Mouse (Mus musculus): ENCODE data around the gene Gm20388.

Gm20388 gene

DNA sequence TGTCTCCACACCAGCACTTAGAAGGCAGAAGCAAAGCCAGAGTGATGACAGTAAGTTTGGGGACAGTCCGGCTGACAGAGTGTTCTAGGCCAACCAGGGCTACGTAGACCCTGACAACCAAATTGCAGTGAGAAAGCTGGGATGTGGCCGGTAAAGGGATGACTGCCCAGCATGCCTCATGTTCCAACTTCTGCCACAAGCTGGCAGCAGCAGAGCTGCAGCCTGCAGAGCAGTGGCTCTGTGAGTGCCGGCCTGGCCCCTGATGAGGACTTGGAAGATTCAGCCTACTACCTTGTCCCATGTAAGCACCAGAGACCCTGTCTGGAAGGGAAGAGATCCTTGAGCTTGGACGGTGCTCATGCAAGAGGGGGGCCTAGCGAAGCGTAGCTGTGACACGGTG, 765.1 kb downstream of the Gm20388 start:
- DNase-seq, result no peak

DNA sequence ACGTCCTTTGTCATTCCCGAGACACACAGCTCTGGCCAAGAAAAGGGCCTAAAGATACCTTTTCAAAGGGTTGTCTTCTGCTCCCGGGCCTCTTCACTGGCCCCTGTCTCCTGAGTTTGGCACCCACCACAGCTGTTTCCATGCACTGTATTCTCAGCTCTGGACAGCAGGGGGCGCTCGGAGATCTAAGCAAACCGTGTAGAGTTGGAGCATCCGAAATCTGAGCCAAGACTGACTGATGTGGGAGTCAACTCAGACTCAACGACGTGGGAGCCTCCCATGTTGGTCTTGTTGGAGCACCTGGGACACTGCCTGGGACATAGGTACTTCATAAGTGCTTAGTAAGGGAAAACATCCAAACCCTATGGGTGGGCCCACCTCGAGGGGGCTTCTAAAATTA, 767.8 kb downstream of the Gm20388 start:
- DNase-seq, result peak; percentile 83 to 89

DNA sequence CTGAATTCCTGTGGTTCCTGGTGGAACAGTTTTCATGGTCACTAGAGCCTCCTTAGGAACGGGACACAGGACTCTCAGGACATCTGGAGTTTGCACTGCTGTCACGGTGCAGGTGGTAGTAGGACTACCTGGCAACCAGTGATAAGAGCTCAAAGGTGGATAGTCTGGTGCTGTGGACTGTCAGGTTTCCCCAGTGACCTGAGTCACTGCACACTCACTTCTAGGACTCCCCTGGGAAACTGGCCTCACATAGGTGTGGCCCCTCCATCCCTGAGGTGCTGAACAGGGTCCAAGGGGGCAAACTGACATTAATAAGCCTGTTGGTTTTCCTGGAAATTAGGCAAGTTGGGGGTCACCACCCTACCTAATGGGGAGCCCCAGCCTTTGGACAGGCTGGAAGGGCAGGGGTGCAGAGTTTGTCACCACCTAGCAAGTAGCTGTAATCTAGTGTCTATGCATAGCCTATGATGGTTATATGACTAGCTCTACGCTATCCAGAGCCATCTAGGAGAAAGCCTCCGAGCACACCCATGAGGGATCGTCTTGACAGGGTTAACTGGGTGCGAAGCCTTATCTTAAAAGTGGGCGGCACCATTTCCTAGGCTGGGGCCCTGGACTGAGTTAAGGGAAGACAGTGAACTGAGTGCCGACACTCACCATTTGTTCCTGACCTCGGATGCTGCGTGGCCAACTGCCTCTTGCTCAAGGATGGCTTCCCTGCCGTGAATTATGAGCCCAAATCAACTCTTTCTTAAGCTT, 769.2 kb downstream of the Gm20388 start:
- no peak for DNase-seq

DNA sequence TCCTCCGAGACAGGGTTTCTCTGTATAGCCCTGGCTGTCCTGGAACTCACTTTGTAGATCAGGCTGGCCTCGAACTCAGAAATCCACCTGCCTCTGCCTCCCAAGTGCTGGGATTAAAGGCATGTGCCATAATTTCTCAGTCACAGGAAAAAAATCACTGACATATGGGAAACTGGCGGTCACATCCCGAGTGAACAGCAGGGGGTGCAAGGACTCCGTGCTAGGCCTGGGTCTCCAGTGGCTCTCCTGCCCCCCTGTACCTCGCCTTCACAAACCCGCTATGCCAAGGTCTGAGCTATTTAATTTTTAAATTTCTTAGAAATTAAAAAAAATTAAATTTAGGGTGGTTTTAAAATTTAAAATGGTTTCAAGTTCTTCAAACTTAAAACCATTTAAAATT, 769.8 kb downstream of the Gm20388 start:
- peak; percentile 55 to 72 for DNase-seq

DNA sequence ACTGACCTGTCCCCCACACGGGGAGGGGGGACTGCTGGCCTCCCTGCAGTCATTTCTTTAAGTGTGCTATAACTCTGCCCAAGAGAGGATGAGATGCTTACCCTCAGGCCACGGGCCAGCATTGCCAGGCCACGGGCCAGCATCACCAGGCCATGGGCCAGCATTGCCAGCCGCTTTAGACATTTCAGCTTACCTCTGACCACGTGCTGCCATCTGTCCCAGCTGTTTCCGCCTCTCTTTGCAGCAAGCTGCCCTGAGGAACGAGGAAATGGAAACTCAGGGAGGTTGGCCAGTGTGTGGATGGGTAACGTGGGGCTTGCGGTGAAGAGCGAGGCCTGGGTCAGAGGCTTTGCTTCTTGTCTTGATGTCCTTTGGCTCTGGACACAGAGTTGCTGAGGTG, 770.5 kb downstream of the Gm20388 start:
- peak in 1 of 2 experiments; percentile 35 for DNase-seq

DNA sequence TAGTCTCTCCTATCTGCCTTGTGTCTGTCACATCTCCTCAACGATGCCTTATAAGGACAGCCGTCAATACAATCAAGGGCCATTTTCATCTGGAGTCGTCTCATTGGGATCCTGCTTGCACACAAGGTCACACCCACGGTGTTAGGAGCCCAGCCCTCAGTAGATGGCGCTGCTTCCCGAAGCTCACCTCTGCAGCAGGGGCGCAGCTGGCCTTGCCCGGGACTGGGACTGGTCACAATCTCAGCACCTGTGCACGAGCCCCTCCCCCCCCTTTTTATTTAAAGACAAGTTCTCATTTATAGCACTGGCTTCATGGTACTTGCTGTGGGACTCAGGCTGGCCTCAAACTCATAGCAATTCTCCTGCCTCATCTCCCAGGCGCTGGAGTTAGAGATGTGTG, 773.0 kb downstream of the Gm20388 start:
- DNase-seq, result peak; percentile 78 to 85

DNA sequence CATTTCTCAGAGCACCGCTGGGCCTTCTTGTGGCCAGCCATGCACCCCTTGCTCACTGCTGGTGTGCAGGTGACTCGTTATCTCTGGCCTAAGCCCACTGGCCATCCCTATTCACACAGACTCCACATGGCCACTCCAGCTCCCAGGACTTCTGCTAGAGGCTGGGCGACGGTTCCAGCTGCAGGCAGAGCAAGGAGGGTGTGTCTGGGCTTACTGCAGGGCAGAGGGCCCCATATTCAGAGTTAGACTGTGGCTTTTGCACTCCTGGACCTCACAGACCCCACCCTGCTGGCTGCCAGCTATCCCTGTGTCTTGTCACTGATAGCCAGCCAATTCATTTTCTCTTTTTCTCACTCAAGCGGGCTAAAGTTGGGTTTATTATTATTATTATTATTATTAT, 773.4 kb downstream of the Gm20388 start:
- DNase-seq, result no peak

DNA sequence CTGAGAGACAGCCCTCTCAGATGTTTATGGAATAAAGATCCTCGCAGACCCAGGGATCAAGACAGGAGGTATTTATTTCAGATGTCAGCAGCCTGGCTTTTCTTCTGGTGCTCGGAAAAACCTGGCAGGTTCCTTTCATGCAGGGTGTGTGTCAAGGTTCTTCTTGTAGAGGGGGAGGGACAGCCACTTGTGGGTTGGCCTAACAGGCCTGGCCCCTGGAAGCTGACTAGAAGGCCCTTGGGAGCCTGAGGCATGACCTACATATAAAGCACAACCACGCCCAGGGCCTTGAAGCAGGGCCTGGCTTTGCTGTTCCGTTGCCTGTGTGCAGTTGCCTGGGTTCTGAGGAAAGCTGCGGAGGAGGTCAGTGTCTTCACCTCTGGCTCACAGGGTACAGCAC, 774.5 kb downstream of the Gm20388 start:
- peak; percentile 56 to 64 for DNase-seq

DNA sequence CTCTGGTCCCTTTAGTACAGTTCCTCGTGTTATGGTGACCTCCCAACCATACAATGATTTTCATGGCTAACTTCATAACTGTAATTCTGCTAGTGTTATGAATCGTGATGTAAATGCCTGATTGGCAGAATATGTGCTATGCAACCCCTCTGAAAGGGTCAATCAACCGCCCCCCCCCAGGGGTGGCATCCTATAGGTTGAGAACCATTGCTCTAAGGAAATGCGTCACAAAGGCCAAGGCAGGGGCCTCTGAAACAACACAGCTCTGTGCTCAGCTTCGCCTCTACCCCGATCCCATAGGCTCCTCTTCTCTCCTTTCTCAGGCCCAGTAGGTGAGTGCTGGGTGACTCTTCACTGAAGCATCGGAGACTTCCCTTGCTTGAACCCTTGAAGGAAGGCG, 775.0 kb downstream of the Gm20388 start:
- DNase-seq, result no peak

DNA sequence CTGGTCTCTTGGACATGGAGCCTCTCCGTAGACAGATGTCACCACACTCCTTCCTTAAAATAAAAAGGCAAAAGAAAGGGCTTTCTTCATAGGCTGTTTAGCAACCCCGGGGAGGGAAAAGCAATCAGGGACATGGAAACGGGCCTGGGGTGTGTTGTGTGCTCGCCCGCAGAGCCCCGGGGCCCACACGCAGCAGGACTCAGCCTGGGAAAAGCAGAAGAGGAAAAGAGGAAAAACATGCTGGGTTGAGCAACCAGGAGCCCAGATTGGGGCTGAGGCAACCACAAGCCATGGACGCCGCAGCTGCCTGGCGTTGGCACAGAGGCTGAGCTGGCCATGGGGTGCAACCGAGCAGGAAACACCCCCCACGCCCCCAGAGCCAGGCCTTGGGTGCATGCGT, 775.4 kb downstream of the Gm20388 start:
- peak; percentile 66 to 75 for DNase-seq

DNA sequence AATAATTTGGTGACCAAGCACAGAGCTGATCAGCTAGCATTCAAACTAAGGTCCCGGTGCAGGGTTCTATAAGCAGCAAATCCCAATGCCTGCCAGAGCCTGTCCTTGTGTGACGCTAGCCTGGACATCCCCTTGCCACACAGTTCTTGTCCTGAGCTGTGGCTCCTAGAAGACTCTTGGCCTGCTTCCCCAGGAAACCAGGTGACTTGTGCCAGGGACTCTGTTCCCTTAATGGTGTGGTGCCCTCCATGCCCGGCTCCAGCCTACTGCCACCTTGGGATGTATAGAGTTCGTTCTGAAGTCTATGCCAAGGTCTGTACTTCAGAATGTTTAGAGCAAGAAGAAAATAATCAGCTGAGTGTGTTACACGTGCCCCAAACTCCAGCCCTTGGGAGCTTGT, 775.9 kb downstream of the Gm20388 start:
- no peak for DNase-seq

DNA sequence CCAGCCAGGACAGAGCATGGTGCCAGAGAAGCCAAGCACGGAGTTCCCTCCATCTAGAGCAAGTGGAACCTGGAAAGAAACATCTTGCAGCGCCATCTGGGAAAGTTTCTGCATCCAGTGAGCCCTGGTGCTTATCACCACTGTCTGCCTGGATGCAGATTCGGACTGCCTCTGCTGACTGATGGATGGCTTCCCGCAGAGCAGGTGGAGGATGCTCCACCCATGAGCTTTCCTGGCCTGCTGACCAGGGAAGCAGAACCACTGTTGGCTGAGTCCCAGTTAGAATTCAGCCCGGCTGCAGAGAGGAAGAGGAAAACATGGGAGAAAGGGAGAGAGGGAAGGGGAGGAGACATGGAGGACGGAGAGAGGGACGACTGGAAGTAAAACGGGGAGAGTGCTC, 777.1 kb downstream of the Gm20388 start:
- DNase-seq, result peak; percentile 40 to 68

DNA sequence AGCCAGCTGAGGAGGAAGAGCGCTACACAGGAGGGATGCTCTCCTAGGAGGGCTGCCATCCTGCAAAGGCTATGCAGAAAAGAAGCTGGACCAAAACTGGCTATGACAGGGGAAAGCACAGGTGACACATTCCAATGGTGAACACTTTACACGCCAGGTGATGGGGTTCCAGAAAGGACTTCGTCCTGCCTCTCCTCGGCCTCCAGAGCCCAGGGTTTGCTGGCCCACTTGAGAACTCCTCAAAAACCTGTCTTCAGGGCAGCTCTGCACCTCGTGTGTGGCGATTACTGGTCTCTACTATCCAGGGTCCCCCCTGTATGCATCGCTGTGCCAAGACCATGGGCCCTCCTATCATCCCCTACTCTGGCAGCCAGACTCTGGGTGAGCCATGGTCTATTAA, 777.9 kb downstream of the Gm20388 start:
- no peak for DNase-seq

DNA sequence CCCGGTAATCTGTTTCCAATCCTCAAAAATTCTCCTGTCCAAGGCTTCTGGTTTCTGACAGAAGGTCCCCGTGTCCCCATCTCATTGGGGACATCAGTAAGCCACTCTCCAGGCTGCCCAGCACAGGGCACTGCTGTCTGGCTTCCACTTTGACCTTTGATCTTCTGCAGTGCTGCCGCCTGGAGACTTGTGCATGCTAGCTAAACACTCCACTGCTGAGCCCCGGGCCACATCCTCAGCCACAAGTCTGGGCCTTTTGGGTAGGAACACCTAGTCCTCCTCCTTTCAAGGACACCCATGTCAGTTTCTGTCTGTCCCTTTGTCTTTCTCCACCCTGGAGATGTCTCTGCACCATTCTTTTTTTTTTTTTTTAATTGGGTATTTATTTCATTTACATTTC, 782.3 kb downstream of the Gm20388 start:
- no peak for DNase-seq

DNA sequence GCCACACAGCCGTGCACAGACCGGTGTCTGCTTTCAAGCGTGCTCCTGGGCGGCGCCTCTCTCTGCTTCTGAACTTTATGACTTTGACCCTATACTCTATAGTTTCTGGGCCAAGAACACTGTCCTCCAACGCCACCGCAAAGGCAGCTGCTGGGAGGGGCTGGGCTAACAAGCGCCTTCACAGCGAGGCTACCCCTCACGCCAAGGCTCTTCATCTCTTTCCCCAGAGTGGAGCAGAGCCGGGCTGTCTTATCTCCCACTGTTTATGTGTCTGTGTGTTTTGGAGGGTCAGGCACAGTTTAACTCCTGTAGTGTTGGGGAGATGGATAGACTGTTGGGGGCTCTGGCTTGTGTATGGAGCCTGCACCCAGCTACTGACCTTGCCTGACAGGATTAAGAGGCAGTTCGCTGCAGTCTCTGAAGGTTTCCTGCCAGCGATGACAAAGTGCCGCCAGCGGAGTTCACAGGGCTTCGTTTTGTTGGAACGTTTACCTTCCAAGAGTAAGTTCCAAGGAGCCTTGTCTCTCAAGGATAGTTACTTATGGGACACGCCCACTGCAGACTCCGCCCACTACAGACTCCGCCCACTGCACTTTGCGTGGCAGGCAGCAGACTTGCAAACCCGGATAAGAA, 783.3 kb downstream of the Gm20388 start:
- peak; percentile 68 to 87 for DNase-seq

DNA sequence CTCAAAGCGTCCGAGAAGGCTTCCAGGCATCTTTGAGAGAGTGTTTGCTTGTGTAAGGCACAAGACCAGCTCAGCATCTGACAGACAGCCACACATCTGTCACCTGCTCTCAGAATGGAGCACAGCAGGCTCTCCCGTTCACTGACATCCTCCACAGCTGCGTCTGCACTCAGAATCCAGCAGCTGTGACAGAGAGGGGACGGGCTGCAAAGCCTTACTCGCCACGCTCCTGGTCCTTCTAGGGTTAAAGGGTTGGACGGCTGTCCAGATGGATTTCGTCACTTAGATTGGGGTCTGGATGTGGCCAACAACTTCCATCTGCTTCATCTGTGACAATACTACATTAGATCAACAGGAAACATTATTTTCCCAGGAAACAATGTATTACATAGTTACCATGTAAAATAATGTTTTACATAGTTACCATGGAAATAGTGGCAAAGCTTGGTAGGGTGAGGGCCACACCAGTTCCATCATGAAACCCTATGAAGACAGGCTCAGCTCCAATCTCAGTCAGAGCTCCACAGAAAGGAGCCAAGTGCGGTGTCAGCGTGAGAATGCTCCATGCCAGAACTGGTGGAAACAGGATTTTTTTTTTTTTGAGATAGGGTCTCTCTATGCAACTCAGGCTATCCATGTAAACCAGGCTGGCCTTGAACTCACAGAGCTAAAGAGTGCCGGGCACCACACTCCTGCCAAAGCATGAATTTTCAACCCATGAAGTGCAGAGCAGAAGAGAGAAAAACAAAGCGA, 785.9 kb downstream of the Gm20388 start:
- peak; percentile 73 to 91 for DNase-seq

DNA sequence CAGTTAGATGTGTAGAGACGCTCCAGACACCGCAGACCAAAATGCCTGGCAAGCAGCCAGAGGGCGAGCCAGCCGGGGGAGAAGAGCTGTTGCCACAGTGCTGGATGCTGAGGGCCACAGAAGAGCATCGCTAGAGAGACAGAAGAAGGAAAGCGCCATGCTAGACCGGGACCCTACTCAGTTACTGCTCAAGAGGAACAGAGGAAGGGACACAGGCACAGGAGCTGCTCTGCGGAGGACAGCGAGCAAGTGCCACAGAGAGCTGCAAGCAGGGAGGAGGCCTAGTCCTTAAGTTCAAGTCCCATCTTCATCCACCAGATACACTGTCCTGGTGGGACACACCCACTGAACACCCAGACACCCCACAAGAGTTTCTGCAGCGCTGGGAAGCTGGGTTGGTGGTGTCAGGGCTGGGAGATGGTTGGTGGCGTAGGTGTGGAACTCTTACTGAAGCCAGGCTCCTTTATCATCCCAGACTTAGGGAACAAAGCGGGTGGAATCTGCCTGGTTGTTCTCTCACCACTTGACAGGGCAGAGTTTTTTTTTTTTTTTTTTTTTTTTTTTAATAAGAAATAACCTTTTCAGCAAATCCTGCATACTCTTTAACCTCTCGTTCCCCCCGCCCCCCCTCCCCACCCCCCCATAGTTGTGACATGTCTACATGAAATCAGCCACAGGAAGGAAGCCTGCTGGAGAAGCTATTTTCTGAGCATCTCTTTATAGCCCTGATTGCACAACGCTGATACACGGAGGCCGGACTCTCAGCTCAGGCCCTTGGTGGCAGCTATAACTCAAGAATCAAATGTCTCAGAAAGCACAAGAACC, 786.7 kb downstream of the Gm20388 start:
- peak; percentile 71 to 87 for DNase-seq

DNA sequence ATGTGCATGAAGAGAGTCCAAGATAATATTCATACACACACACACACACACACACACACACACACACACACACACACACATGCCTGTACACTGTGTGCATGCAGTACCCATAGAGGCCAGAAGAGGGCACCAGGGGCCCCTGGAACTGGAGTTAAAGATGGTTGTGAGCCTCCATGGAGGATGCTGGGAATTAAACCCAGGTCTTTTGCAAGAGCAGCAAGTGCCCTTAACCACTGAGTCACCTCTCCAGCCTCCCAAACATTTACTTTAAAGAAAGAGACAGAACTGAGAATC, 787.3 kb downstream of the Gm20388 start:
- DNase-seq, result no peak

DNA sequence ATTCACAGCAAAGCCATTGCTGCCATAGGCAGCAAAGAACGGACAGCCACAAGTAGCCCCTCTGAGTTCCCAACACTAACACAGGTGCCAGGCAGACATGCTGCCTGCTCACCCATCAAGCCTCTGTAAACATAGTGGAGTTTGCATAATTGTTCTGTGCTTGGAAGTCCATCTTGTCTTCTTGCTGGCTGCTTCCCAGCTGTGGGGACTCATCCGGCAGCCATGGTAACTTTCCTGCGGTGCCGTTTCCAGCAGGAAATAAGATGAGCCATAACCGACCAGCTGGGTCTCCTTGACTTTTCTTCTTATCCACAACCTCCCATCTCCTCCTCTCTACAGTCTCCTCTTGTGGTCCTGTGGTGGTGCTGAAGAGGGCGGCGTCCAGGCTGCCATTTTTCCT, 787.8 kb downstream of the Gm20388 start:
- DNase-seq, result peak in 1 of 2 experiments; percentile 57

DNA sequence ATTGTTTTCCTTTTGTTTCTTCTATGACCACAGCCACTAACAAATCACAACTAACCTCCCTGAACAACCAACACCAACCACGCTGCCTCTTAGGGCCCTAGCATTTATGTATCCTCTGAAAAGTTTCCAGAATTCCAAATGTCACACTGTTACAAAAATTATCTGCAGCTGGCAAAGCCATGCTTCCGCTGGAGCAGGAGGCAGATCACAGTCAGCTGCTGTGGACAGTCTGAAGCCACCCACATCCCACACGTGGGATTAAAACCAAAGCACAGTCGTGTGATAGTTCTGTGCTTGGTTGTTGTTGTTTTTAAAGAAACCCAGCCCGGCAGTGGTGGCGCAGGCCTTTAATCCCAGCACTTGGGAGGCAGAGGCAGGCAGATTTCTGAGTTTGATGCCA, 788.4 kb downstream of the Gm20388 start:
- DNase-seq, result peak in 1 of 2 experiments; percentile 55

DNA sequence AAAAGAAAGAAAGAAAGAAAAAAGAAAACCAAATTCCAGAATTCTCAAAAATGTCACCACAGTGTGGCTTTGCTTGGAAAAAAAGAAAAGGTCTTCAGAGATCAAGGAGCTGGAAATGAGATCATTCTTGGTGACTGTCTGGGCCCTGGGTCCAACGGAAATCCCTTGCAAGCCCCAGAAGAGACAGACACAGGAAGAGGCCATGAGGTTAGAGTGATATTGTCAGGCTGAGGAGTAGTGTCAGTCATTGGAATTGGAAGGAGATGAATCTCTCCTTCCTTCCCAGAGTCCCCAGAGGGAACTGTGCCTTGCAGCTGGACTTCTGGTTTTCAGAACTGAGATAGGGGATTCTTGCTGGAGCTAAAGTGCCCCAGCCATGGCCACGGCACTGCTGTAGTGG, 788.9 kb downstream of the Gm20388 start:
- DNase-seq, result no peak

DNA sequence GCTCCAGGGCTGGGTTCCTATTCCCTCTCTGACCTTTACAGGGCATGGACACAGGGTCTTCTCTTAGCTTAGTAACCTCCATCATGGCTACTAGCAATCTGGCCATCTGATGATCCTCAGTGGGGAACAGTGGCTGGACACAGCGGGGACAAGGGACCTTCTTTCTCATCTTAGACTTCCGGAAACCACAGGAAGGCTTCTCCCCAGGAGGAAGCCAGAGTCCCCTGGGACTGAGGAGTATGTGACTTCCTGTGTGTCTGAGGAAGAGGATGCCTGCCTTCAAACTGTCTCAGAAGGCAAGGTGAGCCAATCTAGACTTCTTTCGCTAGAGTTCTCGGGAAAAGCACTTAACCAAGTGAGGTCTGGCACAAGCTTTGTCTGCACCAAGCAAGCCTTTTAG, 789.4 kb downstream of the Gm20388 start:
- no peak for DNase-seq

DNA sequence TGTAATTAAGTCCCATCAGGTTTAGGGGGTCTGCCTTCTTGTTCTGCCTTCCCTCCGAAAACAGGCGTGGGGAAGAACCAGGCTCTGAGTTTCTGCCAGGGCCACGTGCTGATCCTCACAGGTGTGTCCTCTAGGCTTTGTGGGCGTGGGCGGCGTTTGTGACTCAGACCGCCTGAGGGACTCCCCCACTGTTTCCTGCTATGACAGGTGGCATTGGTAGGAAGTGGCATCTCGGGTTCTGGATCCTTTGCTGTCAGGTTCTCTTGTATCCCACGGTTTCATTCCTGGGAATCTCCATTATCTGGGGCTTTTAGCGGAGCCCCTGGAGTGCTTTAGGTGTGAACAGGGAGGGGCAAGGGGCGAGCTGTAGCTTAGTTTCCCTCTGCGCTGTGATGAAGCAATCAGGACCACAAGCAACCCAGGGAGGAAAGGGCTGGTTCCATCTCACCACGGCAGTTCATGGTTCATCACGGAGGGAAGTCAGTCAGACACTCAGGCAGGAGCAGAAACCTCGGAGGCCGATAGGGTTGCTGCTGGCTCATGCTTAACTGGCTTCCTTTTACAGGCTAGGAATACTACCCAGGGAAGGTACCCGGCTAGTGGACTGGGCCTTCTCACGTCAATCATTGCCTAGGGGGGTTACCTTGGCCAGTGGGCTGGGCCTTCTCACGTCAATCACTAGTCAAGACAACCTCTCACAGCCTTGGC, 791.3 kb downstream of the Gm20388 start:
- no peak for DNase-seq
